Mouse (Mus musculus): ENCODE data around the gene Arl9.
"Not testable (repeated sequence)": the region's sequence is repeated elsewhere in the genome, so short reads cannot be mapped to it uniquely, and the experiment has no call there.

The Arl9 gene

DNA sequence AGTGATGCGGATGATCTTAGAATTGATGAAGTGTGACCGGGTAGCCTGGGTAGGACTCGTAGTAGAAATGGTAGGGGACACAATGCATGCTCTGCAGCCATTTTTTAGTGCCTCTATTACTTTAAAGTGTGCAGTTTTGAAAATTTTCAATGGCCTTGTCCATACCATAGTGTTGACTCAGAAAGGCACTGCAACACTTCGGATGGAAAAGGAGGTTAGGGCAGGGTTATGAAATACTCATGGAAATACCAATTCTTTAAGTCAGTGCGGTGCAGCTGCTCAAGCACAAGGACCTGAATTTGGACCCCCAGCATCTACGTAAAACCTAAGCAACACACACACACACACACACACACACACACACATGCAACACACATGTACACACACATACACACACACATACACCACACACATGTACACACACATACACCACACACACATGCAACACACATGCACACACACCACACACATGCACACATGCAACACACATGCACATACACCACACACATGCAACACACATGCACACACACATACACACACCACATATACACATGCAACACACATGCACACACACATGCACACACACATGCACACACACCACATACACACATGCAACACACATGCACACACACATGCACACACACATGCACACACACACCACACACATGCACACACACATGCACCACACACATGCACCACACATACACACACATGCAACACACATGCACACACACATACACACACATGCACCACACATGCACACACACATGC lies at the start of gene Arl9:
Arl9 (plus strand) TSS at position 5 of the 771 bp plus-strand sequence.
- no peak for DNase-seq

DNA sequence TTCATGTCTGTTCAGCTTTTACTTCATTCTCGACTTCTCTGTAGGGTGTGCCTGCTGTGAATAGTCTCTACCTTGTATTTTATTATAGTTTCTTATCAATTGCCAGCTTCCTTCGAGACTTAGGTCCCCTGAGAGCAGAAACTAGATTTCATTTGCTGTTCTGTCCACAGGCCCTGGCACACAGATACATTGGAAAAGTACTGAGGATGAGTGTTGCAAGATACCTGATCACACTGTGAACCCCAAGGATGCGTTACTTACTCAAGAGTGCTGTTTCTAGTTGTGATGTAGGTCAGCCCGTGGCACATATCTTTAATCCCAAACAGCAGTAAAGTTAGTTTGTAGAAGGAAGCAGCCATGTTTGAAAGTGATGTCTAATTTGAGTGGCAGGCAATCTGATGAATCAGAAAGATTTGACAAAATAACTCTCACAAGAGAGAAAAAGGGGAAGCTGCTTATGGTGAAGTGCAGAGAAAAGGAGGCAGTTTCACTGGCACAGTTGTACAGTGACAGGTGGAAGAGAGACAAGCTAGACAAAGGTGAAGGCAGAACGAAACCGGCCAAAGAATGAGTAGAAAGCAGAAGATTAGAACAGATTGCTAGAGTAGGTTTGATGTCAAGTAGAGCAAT lies 49.5 kb upstream of the Arl9 start:
- no peak for DNase-seq

DNA sequence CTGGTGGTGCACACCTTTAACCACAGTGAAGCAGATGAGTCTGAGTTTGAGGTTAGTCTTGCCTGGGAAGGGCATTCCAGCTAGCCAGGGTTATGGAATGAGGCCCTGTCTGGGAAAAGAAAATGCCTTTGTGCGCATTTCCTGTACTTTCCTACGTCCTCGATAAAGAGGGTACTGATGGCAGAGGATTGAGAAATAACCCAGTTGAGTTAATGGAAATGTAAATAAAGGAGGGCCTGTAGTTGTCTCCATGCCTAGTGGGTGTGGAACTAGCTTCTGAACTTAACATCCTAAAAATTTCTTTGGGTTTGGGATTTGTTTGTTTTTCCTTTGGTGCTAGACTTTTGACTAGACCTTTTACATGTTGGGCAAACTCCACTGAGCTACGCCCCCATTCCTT lies 48.4 kb upstream of the Arl9 start:
- DNase-seq = no peak

DNA sequence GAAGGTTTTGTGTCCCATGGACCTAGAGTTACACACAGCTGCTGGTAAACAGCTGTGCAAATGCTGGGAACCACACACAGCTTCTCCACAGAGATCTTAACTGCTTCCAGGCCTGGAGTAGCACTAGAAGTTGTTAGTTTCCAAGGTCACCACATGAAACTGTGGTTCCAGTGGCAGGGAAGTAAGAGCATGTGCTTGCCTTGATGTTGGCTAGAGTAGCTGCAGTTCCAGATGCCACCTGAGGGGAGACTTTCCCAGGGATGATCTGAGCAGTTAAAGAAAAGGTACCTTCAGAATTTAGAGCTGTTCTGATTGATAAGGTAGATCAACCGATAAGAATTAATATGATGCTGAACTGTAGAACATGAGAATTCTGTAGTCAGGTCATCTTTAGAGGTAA lies 45.9 kb upstream of the Arl9 start:
- DNase-seq = no peak

DNA sequence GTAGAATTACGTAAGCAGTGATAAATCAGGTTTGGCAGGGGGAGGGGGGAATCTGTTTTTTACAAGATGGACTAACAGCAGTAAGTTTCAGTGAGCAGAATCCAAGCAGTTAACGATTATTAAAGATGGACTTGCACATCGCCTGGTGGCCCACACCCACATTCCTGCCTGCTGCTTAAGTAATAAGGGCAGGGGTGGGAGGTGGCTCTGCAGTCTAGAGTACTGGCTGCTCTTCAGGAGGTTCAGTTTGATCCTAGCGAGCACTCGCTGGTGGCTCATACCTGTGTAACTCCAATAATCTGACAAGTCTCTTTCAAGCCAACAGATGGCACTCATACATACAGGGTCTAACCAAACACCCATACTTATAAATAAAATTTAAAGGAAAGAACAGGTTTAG lies 44.3 kb upstream of the Arl9 start:
- peak; percentile 44 for DNase-seq

DNA sequence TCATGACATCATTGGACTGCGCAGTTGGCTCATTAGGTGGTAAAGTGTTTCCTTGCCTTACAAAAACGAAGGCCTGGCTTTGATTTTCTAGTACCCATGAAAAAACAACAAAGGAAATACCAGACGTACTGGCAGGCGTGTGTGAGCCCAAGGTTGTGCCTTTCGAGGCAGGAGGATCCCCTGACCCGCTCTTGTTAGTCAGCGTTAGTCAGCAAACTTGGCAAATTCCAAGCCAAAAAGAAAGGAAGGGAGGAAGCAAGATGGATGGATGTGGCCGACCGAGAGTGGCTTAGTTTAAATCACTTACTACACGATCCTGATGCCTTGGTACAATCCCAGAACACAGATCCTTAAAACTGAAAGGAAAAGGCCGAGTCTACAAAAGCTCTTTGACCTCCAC lies 41.3 kb upstream of the Arl9 start:
- DNase-seq = no peak

DNA sequence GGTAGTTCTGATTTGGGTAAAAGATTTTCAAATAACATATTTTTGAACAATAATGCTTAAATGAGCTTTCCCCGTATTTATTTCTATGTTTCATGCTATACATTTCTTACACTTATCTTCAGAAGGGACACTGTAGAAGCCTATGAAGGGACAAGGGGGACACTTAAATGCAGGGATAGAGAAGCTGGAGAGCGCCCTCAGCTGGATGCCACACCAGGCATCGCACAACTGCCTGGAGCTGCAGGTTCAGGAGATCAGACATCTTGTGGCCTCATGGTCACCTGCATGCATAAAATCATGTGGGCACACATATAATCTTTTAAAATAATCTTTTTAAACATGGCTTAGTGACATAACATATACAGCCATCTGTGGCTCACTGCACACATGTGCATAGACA lies 39.2 kb upstream of the Arl9 start:
- DNase-seq = no peak

DNA sequence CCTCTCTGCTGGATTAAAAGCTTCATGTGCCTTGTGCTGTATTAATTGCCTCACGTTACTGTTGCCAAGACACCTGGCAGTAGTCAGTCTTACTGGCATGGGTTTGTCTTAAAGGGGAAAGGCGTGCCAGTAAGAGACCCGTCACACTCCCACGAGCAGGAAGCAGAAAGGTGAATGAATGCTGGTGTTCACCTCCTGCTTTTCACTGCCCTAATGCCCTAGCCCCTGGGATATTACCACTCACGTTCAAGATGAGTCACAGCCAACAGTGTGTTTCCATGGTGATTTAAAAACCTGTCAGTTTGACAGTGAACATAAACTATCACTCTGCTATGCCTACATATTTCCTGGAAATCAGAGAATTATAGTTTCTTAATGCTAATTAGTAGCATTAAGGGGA lies 34.6 kb upstream of the Arl9 start:
- DNase-seq = no peak

DNA sequence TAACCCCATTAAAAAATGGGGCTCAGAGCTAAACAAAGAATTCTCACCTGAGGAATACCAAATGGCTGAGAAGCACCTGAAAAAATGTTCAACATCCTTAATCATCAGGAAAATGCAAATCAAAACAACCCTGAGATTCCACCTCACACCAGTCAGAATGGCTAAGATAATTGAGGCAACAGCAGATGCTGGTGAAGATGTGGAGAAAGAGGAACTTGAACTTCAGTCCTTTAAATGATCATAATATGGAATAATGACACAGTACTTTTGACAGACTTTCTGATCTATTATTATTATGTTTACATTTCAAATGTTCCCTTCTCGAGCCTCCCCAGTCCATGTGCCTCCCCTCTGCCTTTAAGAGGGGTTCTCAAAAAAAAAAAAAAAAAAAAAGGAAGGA lies 32.7 kb upstream of the Arl9 start:
- DNase-seq = not testable (repeated sequence)

DNA sequence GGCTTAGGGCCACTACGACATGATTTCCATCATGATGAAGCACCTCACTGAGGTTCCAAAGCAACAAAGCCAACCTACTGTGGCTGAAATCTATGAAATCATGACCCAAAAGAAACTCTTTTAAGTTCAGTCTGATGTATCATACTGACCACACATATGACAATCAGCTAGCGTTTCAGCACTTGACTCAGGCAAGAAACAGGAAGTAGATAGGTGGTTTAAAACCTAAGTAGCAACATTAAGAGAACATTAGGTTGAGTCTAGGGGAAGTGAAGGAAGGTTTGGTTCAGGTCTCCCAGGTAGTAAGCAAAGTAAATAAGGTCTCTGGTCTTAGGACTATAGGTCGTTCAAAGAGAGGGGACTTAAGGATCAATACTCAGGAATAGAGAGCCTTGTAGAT lies 30.4 kb upstream of the Arl9 start:
- no peak for DNase-seq

DNA sequence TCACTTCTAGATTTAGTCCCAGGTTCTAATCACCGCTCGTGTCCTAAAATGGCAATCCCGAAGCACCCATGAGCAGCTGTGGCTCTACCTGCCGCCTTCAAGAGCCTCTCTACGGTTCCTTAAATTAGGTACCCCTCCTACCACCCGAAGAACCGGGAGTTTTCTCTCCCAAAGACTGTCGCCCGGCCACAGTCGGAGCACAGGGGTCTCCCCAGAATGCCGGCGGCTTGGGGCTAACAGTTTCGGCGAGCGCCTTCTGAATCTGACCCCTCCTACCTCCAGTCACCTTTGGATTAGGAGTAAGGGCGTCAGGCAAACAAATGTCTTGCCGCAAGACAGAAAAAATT lies 29.7 kb upstream of the Arl9 start:
- no peak for DNase-seq

DNA sequence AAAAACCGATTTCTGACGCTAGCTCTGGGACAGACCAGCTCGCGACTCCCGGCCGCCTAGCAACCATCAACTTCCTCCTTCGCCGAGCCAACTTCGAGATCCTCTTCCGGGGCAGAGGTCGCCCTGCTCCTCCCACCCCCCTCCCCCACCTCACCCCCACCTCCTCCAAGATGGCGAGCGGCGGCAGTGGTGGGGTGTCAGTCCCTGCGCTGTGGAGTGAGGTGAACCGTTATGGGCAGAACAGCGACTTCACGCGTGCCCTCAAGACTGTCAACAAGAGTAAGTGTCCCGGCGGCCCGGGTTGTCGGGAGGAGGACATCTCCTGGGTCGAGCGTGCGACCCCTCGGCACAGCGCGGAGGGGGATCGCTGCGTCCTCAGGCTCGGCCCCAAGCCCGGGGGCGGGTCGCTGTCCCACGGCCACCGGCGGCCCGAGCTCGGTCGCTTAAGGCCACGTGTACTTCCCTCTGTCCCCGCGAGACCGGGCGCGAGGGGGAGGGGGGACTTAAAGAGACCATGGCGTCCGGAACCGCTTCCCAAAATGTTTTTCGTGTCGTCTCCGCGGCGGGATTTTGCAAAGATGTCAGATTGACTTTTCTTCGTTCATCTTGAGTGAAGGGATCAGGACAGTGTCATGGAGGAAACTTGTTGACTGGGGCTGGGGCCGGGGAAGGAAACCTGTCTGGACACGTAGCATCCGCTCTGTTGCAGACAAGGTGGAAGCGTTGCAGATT lies 29.1 kb upstream of the Arl9 start, which contains the start of gene Srp72:
Srp72 (plus strand) TSS at position 130 of the 732 bp plus-strand sequence.
- DNase-seq = peak; percentile 86

DNA sequence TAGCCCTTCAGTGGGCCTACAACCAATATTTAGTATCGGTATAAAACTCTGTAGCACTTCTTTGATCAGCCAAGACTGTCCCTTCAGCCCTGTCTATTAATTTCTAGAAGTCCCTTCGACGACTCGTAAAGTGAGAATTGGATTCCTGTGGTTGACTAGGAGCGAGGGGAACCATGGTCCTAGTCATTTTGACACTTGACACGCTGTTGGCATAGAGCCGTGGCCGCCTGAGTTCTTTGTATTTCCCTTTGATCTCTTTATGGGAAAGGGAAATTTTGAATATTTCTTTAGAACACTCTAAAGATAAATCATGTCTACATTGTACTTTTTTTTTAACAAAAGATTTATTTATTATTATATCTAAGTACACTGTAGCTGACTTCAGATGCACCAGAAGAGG lies 28.1 kb upstream of the Arl9 start:
- DNase-seq = no peak

DNA sequence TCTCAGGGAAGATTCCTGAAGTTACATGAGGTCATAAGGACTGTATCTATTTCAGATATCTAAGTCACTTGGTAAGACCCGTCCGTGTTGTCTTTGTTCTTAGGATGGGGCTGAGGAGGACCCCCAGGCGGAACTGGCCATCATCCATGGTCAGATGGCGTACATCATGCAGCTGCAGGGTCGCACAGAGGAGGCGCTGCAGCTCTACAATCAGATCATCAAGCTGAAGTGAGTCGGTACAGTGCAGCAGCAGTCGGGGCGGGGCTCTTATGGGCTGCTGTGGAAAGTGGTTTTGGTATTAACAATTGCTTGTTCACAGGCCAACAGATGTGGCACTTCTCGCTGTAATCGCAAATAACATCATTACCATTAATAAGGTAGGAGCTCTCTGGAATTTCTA lies 19.8 kb upstream of the Arl9 start:
- DNase-seq = no peak

DNA sequence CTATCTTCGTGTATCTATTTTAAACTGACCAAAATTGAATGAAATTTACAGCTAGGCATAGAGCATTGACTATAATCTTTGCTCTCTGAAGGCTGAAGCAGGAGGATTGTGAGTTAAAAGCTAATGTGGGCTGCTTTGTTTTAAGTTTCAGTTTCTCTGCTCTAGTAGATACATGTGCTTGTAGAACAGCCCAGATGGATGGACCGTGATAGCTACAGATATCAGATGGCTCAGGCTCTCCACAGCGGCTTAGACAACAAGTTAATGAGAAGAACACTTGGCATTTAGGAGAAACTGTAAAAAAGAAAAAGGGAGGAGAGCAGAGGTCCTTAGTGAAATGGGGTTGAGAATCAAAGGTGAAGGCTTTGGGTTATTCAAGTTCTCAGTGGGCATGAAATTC lies 13.1 kb upstream of the Arl9 start:
- no peak for DNase-seq

DNA sequence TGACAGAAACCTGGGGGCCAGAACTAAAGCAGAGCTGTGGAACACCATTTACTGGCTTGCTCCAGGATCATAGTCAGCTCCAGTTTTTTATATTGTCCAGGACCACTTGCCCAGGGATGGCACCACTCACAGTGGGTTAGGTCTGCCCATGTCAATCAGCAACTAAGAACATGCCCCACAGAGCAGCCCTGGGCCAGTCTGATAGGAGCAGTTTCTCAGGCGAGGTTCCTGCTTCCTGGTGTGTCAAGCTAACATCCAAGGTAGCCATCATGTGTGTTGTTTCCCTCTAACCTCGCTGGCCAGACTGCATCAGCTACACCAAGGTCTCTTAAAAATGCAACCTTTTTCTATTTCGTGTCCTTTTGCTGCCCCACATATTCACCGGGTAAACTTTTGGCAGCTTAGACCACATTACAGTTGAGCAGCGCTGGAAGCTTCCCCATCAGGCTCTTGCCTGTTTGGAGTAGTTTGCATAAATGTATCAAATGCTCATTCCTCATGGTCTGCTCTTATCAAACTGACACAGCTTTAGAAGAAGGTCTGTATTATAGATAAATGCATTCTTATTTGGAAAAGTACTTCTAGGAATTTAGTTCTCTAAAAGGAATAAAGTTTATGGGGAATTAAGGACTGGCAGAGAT lies 10.6 kb upstream of the Arl9 start:
- DNase-seq = no peak

DNA sequence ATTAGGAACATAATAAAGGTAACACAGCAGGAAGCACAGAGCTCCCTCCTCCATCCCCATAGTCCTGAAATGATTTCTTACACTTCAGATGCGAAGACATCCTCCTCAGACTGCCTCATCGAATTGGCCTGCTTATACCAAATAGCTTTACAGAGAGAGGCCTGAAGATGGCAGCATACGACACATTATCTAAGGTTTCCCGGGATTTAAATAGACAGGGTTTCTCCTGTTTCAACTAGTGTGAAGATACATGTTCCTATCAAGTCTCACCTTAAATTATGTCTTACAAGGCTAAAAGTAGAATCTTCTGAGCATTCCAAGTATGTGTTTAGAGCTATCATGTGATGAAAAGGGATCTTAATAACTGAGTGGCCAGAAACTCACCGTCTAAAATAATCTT lies 5.4 kb upstream of the Arl9 start:
- no peak for DNase-seq

DNA sequence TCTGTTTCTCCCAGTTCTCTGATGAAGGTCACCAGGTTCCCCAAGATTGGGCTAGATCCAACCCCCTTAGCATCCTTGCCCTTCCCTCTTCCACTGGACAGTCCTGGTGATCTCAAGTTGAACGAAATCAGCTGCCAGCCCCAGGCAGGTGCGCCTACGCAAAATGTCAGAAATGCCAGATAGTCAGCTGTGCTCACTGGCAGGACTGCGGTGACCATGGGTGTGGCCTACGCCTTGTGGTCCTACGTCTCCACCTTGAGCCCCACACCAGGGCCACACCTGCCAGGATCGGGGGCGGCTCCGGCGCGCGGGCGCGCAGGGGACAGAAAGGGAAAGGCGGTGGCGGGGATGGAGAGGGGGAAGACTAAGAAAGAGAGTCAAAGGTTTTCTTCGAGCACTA lies 2.7 kb upstream of the Arl9 start:
- no peak for DNase-seq

DNA sequence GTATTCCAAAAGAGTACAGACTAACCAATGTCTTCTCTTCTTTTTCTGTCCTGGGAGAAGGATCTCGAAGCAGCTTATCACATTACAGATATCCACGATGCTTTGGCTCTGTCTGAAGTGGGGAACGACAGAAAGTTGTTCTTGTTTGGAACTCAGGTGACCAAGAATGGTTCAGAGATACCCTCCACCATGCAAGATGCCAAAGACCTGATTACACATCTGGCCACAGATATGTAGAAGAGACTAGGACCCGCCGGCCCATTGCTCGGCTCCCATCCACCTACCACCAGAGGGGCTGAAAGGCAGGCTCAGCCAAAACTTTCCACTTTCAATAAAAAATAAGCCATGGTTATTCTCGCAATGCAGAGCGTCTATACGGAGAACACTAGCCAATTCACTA lies 6.5 kb downstream of the Arl9 start:
- DNase-seq = no peak

DNA sequence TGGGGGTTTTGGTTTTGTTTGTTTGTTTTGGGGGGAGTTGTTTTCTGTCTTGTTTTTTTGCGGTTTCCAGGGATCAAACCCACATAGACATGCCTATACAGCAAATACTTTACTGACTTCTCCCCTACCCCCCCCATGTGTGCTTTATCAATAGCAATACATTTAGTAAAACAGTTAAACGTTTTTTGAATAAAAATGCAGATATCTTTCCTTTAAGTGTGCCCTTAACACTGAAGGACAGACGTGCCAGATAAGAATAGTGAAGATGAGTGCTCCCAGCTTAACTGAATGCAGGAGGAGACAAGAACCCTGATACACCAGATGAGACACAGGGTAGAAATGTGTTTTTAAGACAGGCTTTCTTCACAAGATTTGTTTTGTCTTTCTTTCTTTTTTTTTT lies 7.2 kb downstream of the Arl9 start:
- DNase-seq = no peak

DNA sequence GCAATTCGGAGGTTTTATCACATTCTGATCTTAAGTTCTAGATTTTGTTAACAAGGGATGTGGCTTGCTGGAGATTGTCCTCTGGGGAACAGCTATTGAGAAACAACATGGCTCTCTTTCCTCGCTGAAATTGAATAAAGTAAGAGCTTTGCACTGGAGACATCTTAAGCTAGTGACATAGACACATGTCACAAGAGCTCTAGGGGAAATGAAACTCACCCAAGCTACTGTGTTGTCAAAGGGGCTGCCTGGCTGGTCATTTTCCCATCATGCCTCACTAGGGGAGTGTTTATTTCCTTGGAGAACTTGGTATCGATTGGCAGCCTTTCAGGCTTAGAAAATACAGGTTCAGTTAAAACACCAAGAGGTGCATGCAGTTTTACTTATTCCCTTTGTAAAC lies 9.3 kb downstream of the Arl9 start:
- no peak for DNase-seq

DNA sequence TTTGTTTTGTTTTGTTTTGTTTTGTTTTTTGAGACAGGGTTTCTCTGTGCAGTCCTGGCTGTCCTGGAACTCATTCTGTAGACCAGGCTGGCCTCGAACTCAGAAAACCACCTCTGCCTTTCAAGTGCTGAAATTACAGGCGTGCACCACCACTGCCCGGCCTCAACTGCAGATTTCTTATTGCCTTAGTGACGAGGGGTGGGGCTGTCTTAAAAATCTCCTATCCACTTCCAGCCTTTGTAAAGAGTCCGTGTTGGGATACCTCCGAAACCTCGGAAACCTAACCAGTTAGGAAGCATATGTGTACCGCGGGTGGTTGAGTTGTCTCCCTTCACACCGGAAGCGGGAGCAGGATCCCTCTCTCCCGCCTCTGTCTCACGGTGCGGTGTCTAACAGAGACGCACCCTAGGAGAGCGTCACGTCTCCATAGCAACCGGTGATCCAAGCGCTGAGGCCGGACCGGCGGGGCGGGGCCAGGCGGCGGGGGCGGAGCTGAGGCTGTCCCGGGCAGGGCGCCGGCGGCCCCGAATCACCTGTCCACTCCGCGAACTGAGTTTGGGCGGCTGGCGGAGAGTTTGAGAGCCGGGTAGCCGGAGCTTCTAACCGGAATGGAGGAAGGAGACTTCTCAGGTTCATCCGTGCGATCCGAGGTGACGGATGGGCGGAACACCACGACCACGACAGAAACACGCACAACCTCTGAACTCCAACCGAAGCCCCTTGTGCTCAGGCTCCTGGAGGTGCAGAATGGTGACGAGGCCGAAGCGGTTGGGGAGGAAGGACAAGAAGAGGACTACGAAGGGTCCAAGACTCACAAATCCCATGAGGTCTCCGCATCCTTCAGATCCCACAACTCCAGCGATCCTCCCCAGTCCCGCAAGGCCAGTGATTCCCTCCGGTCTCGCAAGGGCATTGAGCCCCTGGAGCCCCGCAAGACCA lies 12.0 kb downstream of the Arl9 start, which contains the start of gene Thegl:
Thegl (plus strand) TSS at position 480 of the 939 bp plus-strand sequence.
- DNase-seq = peak; percentile 92

All from lung, postnatal 36 days (tissue).